Comparison of ENCODE assay signal across 16 mouse cellular contexts in genomic region chr9:18508098-18508497, GRCm38 (mm10). TPM values are rescaled to one million over a fixed set of nuclear protein-coding genes. Genes with fewer than 3 reads are reported as not detected.
DNase-seq lines count a peak whose midpoint lies in the region; ATAC-seq and TF ChIP-seq lines count a peak whose summit lies in the region.
"Had no signal": no experiment of that assay in that cellular context is flagged by ENCODE, and none has a peak within 500 bp of the region (broad histone marks: within the 10 kb centered on the region; RNA-seq: fewer than 3 reads in every experiment).

No protein-coding gene starts in this region.

- no peak for ATAC-seq in erythroid progenitor cell, adult 5-6 weeks (replicated peaks; ENCODE audit: low FRiP score, poor library complexity, severe bottlenecking)

- H3K27ac ChIP-seq in kidney, adult 2 months (ENCODE audit: insufficient read depth, low read depth, low read length): no peak overlapping the region
- H3K27ac ChIP-seq: forebrain, embryonic 12.5 days; limb, embryonic 15.5 days had no signal

- no peak overlapping the region for H3K4me3 ChIP-seq in kidney, adult 2 months (ENCODE audit: insufficient read depth, low read depth, low read length)
- H3K4me3 ChIP-seq: forebrain, embryonic 12.5 days; limb, embryonic 15.5 days; myocyte had no signal

- H3K4me1 ChIP-seq in kidney, adult 2 months (ENCODE audit: control insufficient read depth, insufficient read depth, low read length): no peaks in the 10 kb centered on the region
- H3K4me1 ChIP-seq: forebrain, embryonic 12.5 days; limb, embryonic 15.5 days had no signal

- no peaks in the 10 kb centered on the region for H3K27me3 ChIP-seq in kidney, adult 2 months (replicated peaks; ENCODE audit: control insufficient read depth, insufficient read depth, low read length)
- H3K27me3 ChIP-seq: forebrain, embryonic 12.5 days; limb, embryonic 15.5 days had no signal

- no peak for TF ChIP-seq POLR2A in kidney, adult 2 months (IDR thresholded peaks at IDR 0.05; ENCODE audit: low read depth, low read length)

- DNase-seq in kidney, postnatal 4 days: peak; percentile 2 to 7
- no peak for DNase-seq in kidney, adult 2 months
- DNase-seq in testis, postnatal 10 days (ENCODE audit: low spot score): peak; percentile 44
- no peak for DNase-seq in testis, postnatal 14 days (ENCODE audit: low spot score)
- peak; percentile 16 for DNase-seq in brain, adult 2 months (ENCODE audit: low read depth, low spot score)
- DNase-seq in urinary bladder, postnatal 25 days (ENCODE audit: low spot score): no peak
- DNase-seq: heart, postnatal 4 days; kidney, postnatal 36 days; lung, postnatal 10 days; thymus, adult 2 months had no signal

- WGBS in kidney, adult 2 months: 37% methylated on average over 2 of the region's 2 CpGs

- no peak for TF ChIP-seq CTCF in kidney, adult 2 months (conservative IDR thresholded peaks at IDR 0.05; ENCODE audit: insufficient read depth, insufficient read length, low read depth, low read length)

- no peaks in the 10 kb centered on the region for H3K36me3 ChIP-seq in kidney, adult 2 months (ENCODE audit: control insufficient read depth, insufficient read depth, low read length)
- H3K36me3 ChIP-seq: forebrain, embryonic 12.5 days; limb, embryonic 15.5 days had no signal

RNA-seq across cellular contexts. Expression of gene Mbd3l1, which starts 29.9 kb away (rescaled TPM):
- not detected in 2 replicates for polyA plus RNA-seq in kidney, adult 2 months (2012; rRNA removed)
- not detected in 2 replicates for total RNA-seq in erythroid progenitor cell, adult 5-6 weeks (2015; ENCODE audit: low replicate concordance)
- total RNA-seq in erythroid progenitor cell, adult 5-6 weeks (2017; ENCODE audit: low replicate concordance): not detected in 2 replicates
- total RNA-seq: heart, adult 8-10 months; heart, postnatal 4 days had no signal
- polyA plus RNA-seq: cortical plate, adult 2 months; forebrain, embryonic 12.5 days; limb, embryonic 15.5 days; myocyte; thymus, adult 2 months had no signal

RNA-seq across cellular contexts. Expression of gene Zfp558, which starts 30.0 kb away (rescaled TPM):
- 0.23 and 0.44 TPM in 2 replicates for polyA plus RNA-seq in kidney, adult 2 months (2012; rRNA removed)
- not detected in 2 replicates for total RNA-seq in erythroid progenitor cell, adult 5-6 weeks (2015; ENCODE audit: low replicate concordance)
- not detected in 2 replicates for total RNA-seq in erythroid progenitor cell, adult 5-6 weeks (2017; ENCODE audit: low replicate concordance)

Comparison
In these comparisons a context has a peak if more than half of its experiments do, and no peak if none do; other contexts are left out.
1. DNase-seq: peak in kidney, postnatal 4 days (2 of 2), testis, postnatal 10 days (single experiment) and brain, adult 2 months (single experiment); none in kidney, adult 2 months (single experiment), testis, postnatal 14 days (single experiment) and urinary bladder, postnatal 25 days (single experiment).